Mouse (Mus musculus): ENCODE measurements at regions not wholly inside any gene's neighbourhood (a gene's known extent, or its start where the extent isn't known, plus 50 kb on each side); places are given as distances from the start of the nearest gene placed in this dataset.
"Not testable (repeated sequence)": the region's sequence is repeated elsewhere in the genome, so short reads cannot be mapped to it uniquely, and the experiment has no call there.

GRCm38 (mm10) chr5:68428822-68429548 is 397.4 kb downstream of the Grxcr1 start:
- not testable (repeated sequence) for DNase-seq

GRCm38 (mm10) chr5:68470162-68470561 is 438.5 kb downstream of the Grxcr1 start:
- DNase-seq = peak; percentile 84 to 86

- DNase-seq = peak in 1 of 2 experiments; percentile 11
Measured at GRCm38 (mm10) chr5:68471300-68471699, 439.7 kb downstream of the Grxcr1 start.
